ENCODE assay signal across 10 mouse cellular contexts in the genomic region with DNA sequence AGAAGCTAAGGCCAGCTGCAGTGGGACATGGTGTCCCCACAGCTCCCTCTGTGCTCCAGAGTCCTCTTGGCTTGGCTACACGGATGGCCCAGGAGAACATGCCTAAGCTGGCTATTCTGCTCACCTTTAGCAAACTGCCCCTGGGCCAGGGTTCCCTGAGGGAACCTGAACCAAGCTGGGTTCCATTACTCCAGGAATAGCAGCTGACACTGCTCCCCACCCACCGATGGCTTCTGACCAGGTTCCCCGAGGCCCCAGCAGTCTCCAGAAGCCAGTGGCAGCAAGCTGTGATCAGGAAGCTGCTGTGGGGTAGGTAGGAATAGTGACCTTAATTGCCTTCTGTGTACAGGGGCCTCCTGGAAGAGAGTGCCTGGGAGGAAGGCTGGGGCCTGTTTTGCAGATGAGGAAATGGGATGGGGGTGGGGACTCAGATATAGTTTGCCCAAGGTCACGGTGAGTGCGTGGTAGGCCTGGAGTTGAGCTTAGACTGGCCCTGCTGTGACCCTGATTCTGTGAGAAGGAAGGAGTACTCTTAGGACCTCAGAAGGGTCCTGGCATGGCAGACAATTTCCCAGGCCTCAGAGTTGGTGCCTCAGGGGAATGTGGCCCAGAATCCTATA. TPM values are rescaled to one million over a fixed set of nuclear protein-coding genes. Genes with fewer than 3 reads are reported as not detected.
A peak's percentile ranks its signal among the peaks of the same experiment; 100 is the strongest.
DNase-seq lines count a peak whose midpoint lies in the region; ATAC-seq lines count a peak whose summit lies in the region.
"Had no signal": no experiment of that assay in that cellular context is flagged by ENCODE, and none has a peak within 500 bp of the region (broad histone marks: within the 10 kb centered on the region; RNA-seq: fewer than 3 reads in every experiment).

No protein-coding gene starts in this region.

- no peak overlapping the region for H3K9ac ChIP-seq in limb, embryonic 12.5 days (replicated peaks)

- H3K4me3 ChIP-seq in limb, embryonic 12.5 days (replicated peaks), result no peak overlapping the region

- peaks cover 78% of the 10 kb centered on the region for H3K4me1 ChIP-seq in limb, embryonic 12.5 days (replicated peaks)

- H3K27me3 ChIP-seq in limb, embryonic 12.5 days, result no peaks in the 10 kb centered on the region

- H3K9me3 ChIP-seq in limb, embryonic 12.5 days, result no peaks in the 10 kb centered on the region

- ATAC-seq in limb, embryonic 12.5 days (ENCODE audit: insufficient number of reproducible peaks, insufficient read depth, low FRiP score, low TSS enrichment, low read depth), result peak; percentile 32
- ATAC-seq: activated CD4-positive, CD25-positive, alpha-beta regulatory T cell, adult 4 months had no signal

- no peaks in the 10 kb centered on the region for H3K36me3 ChIP-seq in limb, embryonic 12.5 days

- WGBS in limb, embryonic 12.5 days, result 12% methylated on average over 5 of the region's 5 CpGs

- DNase-seq in adrenal gland, postnatal 10 days, result peak; percentile 53
- DNase-seq in adrenal gland, adult (ENCODE audit: inconsistent age in 2 of 2, low spot score in 1 of 2), result no peak
- peak; percentile 30 for DNase-seq in ovary, postnatal 36 days (ENCODE audit: low spot score)
- DNase-seq in ovary, postnatal 10 days (ENCODE audit: low spot score), result no peak
- DNase-seq in frontal cortex, adult 2 months (ENCODE audit: extremely low spot score in 1 of 2, low spot score in 1 of 2), result no peak
- DNase-seq in testis, postnatal 10 days (ENCODE audit: low spot score), result no peak
- DNase-seq in left cerebral cortex, adult 18-20 months (ENCODE audit: low spot score in 2 of 2), result no peak
- DNase-seq: kidney, adult 9 months had no signal

- H3K27ac ChIP-seq in limb, embryonic 12.5 days, result peak overlapping the region; percentile 96

- 0 out of 2 replicates have a peak overlapping the region, but pooled peaks have one; percentile 1 for H3K4me2 ChIP-seq in limb, embryonic 12.5 days

RNA-seq across cellular contexts. Expression of a gene that starts 20.4 kb away (rescaled TPM):
- 10 to 100 TPM; 56.1 to 61.8 TPM for total RNA-seq in adrenal gland, postnatal 10 days (2021)
- polyA plus RNA-seq in limb, embryonic 12.5 days (2016; fragmentation: Nextera tagmentation; extraction: Ambion mirVana), result 50.4 and 53.0 TPM in 2 replicates
- 14.4 and 16.9 TPM in 2 replicates for polyA plus RNA-seq in frontal cortex, adult 2 months (2012; rRNA removed)
- 10 to 100 TPM; 27.7 to 30.7 TPM for total RNA-seq in left cerebral cortex, adult 18-20 months (2021)

RNA-seq across cellular contexts. Expression of a gene that starts 34.8 kb away (rescaled TPM):
- 1 to 10 TPM; 2.7 to 5.9 TPM for total RNA-seq in adrenal gland, postnatal 10 days (2021)
- 8.1 and 9.4 TPM in 2 replicates for polyA plus RNA-seq in limb, embryonic 12.5 days (2016; fragmentation: Nextera tagmentation; extraction: Ambion mirVana)
- 0.21 and 0.24 TPM in 2 replicates for polyA plus RNA-seq in frontal cortex, adult 2 months (2012; rRNA removed)
- total RNA-seq in left cerebral cortex, adult 18-20 months (2021), result not detected
- polyA plus RNA-seq: activated CD4-positive, CD25-positive, alpha-beta regulatory T cell, adult 4 months had no signal

RNA-seq across cellular contexts. Expression of a gene that starts 47.5 kb away (rescaled TPM):
- 10 to 100 TPM; 29.5 to 35.4 TPM for total RNA-seq in adrenal gland, postnatal 10 days (2021)
- 17.7 and 18.5 TPM in 2 replicates for polyA plus RNA-seq in limb, embryonic 12.5 days (2016; fragmentation: Nextera tagmentation; extraction: Ambion mirVana)
- 43.2 and 47.5 TPM in 2 replicates for polyA plus RNA-seq in frontal cortex, adult 2 months (2012; rRNA removed)
- total RNA-seq in left cerebral cortex, adult 18-20 months (2021), result 10 to 100 TPM; 92.2 to 94.5 TPM

RNA-seq across cellular contexts. Expression of a gene that starts 58.4 kb away (rescaled TPM):
- total RNA-seq in adrenal gland, postnatal 10 days (2021), result 10 to 100 TPM; 18.2 to 20.5 TPM
- 62.0 and 62.9 TPM in 2 replicates for polyA plus RNA-seq in limb, embryonic 12.5 days (2016; fragmentation: Nextera tagmentation; extraction: Ambion mirVana)
- 8.7 and 9.5 TPM in 2 replicates for polyA plus RNA-seq in frontal cortex, adult 2 months (2012; rRNA removed)
- total RNA-seq in left cerebral cortex, adult 18-20 months (2021), result 1 to 10 TPM; 3.5 to 5.3 TPM

Comparison
In these comparisons a context has a peak if more than half of its experiments do, and no peak if none do; other contexts are left out.
1. DNase-seq: peak in adrenal gland, postnatal 10 days (single experiment) and ovary, postnatal 36 days (single experiment); none in adrenal gland, adult (0 of 2), ovary, postnatal 10 days (single experiment), frontal cortex, adult 2 months (0 of 2), testis, postnatal 10 days (single experiment) and left cerebral cortex, adult 18-20 months (0 of 2).